Mouse (Mus musculus) urinary bladder, postnatal 14 days (tissue): Measurements from ENCODE around the gene Fam184b.
A peak's percentile ranks its signal among the peaks of the same experiment; 100 is the strongest.
"Not testable (repeated sequence)": the region's sequence is repeated elsewhere in the genome, so short reads cannot be mapped to it uniquely, and the experiment has no call there.

Experiments used
- DNase-seq: peaks from one replicate; pipeline ENCODE4 v3.0.0; 2021; ENCODE audit warnings: low spot score

Fam184b gene

DNA sequence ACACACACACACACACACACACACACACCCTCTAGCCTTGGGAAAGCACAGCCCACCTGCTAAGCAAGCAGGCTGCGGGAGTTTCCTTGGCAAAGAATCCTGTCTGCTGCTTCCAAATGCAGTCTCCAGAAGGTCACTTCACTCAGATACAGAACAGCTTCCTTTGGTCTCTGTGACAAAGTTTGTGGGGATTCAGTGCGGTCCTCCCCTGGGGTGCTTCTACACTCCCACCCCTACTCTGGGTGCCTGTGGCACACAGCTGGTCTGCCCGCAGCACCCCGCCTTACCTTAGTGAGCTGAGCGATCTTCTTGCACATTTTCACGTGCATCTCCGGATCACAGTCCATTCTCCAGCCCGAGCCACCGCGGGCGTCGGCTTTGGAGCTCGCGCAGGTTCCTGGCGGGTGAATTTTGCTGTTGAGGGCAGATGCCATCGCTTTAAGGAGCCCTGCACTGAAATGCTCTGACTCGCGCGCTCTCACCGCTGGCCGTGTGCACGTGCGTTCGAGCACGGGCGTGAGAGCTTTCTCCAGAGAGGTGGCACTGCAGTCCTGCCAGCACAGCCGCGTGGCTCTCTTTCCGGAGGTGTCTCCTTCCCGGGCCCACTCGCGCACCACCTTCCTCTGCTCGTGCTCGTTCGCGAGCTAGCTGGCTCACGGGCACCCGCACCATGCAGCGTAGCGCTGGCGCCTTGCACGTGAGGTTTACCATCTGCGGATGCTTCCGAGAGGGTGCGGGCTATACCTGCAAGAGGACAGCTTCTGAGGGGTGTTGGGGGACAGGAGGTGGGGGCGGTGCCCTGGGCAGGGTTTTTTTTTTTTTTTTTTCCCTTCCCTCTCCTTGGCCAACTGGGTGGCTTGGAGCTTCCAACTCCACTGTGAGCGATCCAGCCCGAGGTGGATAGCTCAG lies at the start of gene Fam184b:
Gene Fam184b, minus strand, starts transcription at position 809 of the 909 bp plus-strand sequence.
- peak; percentile 21 for DNase-seq

DNA sequence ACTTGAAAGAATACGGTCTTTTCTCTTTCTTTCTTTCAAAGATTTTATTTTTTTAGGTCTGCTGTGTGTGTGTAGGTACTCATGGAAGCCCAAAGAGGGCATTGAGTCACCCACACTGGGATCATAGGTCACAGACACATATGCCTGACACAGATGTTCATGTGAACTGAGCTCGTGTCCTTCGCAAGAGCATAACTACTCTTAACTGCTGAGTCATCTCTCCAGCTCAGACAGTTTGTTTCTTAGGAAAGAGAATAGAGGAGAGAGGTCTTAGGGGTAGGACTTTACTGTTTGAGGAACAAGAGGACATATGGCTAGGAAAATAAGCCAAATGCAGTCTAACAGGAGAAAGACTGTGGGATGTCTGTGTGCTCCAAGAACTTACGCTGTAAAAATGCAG lies 49.7 kb upstream of the Fam184b start:
- no peak for DNase-seq

DNA sequence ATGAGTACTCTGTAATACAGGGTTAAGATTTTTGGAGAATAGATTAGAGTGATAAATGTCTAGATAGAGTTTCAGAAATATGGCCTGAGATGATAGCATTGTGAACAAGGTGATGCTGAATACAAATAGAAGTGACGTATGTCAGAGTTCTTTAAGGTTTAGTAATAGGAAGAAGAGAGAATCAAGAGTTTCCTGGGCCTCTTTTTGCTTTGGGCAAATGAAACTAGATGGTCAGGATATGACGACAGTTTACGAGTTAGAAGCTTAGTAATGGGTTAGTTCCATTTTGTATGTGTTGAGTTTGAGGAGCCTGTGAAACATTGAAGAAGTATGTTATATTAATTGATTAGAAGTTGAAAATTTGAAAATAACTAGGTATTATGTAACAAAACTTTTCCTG lies 46.8 kb upstream of the Fam184b start:
- DNase-seq = no peak

DNA sequence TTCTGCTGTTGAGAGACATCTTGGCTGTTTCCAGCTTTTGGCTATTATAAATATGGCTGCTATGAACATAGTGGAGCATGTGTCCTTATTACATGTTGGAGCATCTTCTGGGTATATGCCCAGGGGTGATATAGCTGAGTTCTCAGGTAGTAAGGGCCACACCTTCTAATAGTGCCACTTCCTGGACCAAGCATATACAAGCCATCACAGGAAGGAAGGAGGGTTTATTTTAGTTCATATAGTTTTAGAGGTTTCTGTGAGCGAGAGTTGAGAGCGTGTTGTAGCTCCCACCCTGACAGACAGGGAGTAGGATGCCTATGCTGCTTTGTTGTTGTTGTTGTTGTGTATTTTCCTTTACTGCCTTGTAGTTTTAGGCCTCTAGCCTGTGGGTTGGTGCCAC lies 45.8 kb upstream of the Fam184b start:
- no peak for DNase-seq

DNA sequence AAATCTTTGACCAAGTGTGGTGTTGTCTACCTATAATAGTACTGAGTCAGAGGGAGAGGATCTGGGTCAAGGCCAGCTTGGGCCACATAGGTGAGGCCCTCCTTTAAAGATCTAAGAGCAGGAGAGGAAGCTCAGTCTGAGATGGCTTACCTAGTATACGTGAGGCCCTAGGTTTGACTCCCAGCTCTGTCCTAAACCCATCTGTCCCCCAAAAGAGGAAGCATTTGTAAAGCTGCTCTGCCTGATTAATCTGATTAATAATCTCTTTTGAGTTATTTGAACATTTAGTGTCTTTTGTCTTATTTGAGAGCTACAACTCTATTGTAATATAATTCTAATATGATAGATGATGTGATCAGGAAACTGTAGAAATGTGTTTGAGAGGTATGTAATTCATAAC lies 44.0 kb upstream of the Fam184b start:
- DNase-seq = no peak

DNA sequence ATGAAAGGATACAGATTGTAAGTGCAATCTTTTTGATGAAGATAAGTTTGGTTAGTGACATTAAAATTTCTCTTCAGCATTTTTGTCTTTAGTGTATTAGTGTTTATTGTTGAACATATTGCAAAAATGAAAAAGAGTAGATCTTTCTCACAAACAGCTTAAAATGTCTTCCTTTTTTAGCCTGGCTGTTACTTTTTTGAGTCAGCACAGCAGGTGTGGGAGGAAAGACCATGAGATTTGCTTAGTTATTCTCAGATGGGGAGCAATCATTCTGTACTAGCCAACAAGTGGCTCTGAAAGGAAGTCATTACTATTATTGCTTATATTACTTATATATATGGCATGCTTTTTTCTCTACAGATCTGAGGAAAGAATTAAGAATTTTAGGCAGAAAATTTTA lies 40.5 kb upstream of the Fam184b start:
- DNase-seq = no peak

DNA sequence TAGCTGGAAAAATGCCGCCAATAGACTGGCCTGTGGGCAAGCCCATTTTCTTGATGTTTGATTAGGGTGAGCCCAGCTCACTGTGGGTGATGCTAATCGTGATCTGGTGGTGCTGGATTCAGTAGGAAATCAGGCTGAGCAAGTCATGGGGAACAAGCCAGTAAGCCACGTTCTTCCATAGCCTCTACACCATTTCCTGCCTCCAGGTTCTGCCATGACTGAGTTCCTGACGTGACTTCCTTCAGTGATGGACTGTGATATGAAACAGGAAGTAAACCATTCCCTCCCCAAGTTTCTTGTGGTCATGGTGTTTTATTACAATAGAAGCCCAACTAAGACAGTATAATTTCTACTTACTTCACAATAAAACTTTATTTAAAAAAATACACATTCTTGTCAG lies 38.2 kb upstream of the Fam184b start:
- no peak for DNase-seq

DNA sequence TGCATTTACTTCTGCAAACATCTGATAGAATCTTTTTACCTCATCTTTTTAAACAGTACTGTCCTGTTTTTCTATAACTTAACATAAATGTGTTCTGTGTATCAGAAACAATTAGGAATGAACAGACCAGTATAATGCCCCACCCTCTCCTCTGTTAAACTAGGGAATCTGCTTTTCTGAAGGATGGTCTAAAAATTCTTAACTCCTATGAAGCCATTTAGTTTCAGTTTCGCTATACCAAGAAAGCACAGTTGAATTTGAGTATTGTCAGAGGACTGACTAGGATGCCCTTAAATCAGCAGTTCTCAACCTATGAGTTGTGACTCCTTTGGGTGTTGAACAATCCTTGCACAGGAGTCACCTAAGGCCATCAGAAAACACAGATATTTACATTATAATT lies 35.6 kb upstream of the Fam184b start:
- no peak for DNase-seq

DNA sequence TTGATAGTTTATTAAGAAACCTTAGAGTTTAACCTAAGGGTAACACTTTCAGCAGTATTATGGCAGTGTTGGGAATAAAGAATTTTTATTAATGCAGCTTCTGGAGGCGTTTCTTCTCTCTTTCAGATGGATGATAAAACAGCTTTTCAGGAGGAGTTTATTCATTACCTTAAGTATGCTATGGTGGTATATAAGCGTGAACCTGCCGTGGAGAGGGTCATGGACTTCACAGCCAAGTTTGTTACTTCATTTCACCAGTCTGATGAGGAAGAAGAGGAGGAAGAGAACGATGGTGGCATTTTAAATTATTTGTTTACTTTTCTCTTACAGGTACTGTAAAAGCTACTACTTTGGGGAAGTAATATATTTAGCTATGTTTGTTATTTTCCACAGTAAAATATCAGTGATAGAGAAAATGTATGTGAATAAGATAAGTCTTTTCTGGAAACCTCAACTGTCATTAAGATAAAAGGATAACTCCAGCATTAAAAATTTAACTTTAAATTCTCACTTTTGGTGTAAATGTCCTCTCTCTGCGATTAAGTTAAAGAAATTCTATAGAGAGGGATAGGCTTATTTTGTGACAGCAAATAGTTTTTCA lies 31.6 kb upstream of the Fam184b start:
- DNase-seq = no peak

DNA sequence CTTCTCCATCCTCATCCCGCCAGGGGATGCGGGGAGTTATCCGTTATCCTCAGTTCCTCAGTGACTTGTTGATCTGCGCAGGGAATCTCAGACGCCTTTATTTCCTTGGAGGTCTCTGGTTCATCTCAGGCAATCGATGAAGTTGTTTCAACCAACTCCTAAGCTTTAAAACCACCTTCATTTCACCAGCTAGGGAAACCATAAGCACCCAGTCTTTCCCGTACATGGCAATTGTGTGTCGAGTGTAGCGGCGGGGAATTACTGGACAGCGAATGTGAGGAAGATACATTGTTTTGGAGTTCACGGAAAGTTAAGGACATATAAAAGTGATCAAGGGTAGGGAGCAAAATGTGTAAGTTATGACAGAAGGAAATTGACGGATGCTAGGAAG lies 30.9 kb upstream of the Fam184b start:
- DNase-seq = no peak

DNA sequence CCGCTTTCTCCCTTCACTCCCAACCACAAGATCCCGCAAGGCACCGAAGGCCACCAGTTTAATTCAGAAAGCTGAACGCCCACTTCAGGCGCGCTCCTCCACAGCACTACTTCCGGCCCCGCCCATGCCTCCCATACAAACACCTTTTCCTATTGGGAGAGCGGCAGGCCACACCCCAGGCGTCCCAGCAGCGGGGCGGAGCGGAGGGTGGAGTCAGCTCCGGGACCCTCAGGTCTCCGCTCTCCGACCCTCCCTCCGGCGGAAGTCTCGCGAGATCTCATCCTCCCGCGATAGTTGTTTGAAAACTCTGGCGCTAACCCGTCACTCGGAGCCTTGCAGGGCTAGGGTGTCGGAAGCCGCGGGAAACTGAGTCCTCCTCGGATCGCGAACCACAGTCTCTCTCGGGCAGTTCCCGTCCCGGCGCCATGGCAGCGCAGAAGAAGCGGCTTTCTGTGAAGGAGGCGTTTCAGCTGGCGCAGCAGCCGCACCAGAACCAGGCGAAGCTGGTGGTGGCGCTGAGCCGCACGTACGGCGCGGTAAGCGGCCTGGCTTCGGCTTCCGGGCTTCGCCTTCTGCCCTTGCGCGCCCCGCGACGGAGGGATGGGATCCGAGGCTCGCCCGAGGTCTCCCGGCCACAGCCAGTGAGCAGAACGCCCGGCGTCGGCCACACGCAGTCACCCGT lies 30.3 kb upstream of the Fam184b start, which contains the start of gene Ncapg:
Gene Ncapg, plus strand, starts transcription at position 322 of the 682 bp plus-strand sequence.
- DNase-seq = peak; percentile 100

DNA sequence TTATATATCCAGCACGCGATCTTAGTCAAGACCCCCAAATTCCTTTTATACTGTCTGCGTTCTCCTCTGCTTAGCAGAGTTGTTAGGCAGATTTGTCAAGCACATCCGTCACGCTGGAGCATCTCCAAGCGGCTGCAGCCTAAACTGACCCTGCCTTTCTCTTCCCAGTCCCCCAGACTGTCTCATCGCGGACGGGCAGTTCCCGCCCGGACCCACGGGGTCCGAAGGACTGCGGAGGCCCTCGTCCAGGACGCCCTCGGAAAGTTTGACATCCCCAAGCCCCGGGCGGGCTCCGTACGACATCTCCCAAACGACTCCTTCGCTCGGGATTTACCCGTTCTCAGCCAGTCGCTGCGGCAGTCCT lies 29.8 kb upstream of the Fam184b start:
- DNase-seq = no peak

DNA sequence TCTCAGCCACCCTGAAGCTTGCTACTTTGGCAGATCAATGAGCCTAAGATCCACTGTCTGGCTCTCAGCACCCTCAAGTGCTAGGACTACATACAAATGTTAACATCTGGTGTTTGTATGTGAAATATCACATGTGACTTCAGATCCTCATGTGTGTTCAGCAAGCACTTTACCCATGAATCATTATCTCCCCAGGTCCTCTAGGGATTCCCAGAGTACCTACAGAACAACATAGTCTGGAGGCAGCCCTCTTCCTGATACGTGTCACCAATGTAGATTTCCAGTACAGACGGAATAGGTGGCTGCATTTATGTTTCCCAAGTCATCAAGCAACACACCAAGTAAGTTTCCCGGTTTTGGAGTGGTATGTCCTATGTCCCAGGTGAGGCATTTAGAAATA lies 29.4 kb upstream of the Fam184b start:
- no peak for DNase-seq

DNA sequence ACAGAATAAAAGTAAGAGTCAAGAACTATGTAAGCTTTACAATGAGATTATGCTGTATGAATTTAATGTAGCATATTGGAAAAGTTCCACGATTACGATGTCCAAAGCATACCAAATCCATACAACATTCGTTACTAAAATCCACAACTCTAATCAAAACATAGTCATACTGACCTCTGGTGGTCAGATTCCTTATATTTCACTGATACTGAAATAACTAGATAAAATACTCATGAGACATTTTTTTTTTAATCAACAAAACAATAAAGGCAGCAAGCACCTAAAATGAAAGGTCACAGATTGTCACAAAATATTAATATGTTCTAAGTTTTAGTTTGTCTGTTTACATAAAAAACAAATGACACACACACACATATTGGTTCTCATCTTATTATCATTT lies 28.9 kb upstream of the Fam184b start:
- DNase-seq = no peak

DNA sequence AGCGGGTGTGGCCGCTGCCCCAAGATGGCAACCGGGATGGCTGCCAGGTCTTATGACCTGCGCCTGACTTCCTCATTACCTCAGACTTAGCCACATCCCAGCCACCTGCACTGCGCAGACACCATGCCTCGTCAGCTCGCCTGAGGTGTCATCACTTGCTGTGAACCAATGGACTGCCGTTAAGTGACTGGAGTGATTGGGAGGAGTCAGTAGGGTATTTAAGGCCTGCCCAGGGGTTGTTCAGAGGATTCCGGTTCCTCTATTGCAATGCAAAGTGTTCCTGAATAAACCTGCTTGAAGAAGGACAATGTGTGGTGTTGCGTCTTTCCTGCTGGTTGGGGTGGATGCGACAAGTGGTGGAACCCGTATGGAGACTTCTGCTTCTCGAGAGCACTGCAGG lies 19.0 kb upstream of the Fam184b start:
- DNase-seq = not testable (repeated sequence)

DNA sequence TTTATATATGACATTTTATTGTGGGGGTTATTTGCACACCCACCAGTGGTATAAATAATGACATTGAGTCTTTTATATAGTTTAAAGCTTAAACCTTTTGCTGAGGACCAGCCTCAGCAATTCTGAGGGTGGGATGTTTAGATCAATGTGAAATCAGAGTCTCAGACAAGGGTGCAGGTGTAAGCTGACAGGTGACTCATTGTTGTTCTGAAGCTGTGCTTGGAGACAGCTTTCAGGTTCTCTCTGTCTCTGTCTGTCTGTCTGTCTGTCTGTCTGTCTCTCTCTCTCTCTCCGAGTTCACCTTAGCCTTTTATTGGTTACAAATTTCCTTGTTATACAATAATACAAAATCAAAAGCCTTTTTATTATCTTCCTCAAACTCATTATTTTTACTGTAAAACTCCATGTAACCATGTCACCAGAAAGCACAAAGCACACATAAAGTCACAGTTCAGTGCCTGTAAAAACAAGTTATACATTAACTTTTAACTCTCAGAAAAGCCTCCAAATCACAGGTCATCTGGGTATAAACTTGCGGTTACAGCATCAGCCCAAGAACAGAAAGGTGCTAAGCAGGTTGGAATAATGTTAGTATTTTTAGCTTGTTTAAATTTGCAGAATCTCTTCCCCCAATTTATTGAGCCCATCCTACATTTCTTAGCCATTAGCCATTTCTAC lies 11.8 kb upstream of the Fam184b start:
- DNase-seq = no peak

DNA sequence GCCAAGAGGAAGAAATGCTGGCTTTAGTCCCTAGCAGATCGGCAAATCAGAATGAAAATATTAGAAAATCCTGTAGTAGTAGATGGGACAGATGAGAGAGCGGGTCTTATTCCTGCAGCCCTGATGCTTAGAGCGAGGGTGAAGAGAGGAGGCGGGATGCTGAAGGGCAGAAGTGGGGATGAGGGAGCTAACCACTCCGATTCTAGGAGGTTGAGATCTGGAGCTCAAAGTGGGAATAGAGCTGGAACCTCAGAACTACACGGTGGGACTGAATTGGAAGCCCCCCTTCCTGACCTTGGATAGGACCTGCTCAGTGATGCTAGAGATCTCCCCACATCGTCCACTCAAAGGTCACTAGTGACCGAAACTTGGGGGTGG lies 290 bp upstream of the Fam184b start:
- DNase-seq = no peak

DNA sequence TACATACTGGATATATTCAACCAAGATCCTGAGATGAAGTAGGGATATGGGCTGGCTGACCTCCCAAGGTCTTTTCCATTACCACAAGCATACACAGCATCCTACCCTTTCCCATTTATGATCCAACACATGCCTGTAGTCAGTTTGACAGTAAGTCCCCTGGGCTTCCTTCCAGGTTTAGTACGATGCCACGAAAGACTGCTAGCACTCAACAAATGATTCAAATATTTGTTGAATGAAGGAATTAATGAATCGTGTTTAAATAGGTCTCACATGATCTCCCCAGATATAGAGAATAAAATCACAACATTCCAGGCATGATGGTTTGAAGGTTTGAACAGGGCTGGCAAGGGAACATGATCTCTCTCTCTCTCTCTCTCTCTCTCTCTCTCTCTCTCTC lies 1.0 kb downstream of the Fam184b start:
- no peak for DNase-seq

DNA sequence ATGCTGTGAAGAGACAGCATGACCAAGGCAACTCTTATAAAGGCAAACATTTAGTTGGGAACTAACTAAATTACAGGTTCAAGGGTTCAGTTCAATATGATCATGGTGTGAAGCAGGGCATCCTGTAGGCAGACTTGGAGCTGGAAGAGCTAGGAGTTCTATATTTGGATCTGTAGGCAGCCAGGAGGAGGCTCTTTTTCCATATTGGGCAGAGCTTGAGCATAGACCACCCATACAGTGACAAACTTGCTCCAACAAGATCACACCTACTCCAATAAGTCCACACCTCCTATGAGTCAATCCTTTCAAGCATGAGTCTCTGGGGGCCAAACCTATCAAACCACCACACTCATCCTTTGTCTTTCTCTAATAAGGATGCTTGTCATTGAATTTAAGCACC lies 9.9 kb downstream of the Fam184b start:
- no peak for DNase-seq

DNA sequence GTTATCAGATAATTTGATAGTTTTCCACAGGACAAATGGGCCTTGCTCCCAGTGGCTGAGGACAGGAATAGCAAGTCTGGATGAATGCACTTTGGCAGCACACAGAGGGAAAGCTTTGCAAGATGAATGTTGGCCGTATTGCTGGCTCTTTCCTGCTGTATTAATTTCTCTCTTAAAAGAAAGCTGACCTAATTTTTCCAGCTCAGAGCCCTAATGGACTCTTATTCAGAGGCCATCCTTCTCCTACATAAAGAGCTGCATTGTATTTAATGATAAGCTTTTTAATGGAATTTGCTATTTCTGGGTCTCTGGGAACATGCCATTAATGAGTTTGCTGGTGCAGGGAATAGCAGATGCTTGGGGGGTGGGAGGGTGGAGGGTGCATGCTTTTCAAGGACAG lies 11.6 kb downstream of the Fam184b start:
- DNase-seq = no peak

DNA sequence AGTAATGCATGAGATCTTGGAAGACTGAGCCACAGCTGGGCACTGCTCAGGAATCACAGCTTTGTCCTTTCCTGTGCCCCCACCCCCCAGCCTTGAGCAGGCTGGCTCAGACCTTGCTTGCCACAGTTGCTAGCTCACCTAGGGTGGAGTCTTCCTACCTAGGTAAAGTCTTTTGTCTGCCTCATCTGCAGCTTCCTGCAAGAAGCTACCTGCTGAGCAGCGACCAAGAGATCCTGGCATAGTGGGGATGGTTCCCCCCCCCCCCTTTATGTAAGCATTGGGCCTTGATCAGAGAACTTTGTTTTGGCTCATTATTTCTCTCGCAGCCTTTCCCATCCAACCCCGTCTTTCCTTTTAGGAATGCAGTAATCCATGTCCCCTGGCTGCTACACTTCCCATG lies 17.9 kb downstream of the Fam184b start:
- DNase-seq = no peak

DNA sequence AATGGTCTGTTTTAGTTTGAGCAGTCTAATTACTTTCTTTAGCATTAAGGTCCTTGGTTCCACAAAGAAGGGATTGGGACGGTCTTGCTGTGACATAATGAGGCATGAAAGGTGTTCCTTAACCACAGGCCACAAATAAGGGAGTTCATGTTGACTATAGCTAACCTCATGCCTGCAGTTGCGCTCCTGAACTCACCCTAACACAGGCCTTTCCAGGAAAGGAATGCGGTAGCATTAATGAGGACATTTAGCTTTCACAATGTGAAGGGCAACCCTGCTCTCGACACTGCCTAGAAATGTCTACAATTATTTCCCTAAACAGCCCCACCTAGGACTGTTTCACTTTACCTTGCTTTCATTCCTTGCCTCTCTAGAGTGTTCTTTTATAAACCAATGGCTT lies 40.4 kb downstream of the Fam184b start:
- DNase-seq = no peak
